Mouse (Mus musculus) adrenal gland, postnatal 14 days (tissue): ENCODE data around the gene Ntm. TPM values are rescaled to one million over a fixed set of nuclear protein-coding genes. Genes with fewer than 3 reads are reported as not detected.

Experiments
- DNase-seq: peaks from one replicate; pipeline ENCODE4 v3.0.0; 2021; ENCODE audit warnings: mixed read lengths
- total RNA-seq: library from RNA; stranded (reverse); gene quantifications from 2 replicates; pipeline ENCODE4 v1.2.3, GENCODE M21; 2021

Gene Ntm
- total RNA-seq, 1 experiment from 2014 or later = 1.3 TPM

- peak; percentile 38 for DNase-seq
Observed at GRCm38 (mm10) chr9:29750371-29751014, 212.4 kb downstream of the Ntm start.

- DNase-seq = no peak
Observed at GRCm38 (mm10) chr9:29748070-29748469, 214.9 kb downstream of the Ntm start.

- DNase-seq = peak; percentile 27
Observed at GRCm38 (mm10) chr9:29738835-29739526, 224.0 kb downstream of the Ntm start.

GRCm38 (mm10) chr9:29736031-29736430 lies 226.9 kb downstream of the Ntm start:
- DNase-seq = no peak

GRCm38 (mm10) chr9:29732895-29733294 lies 230.0 kb downstream of the Ntm start:
- DNase-seq = no peak

- no peak for DNase-seq
Observed at GRCm38 (mm10) chr9:29731672-29732071, 231.3 kb downstream of the Ntm start.

- DNase-seq = peak; percentile 10
Observed at GRCm38 (mm10) chr9:29727540-29728432, 235.2 kb downstream of the Ntm start.

- DNase-seq = no peak
Observed at GRCm38 (mm10) chr9:29721461-29721860, 241.5 kb downstream of the Ntm start.

GRCm38 (mm10) chr9:29716795-29717194 lies 246.1 kb downstream of the Ntm start:
- DNase-seq = no peak

GRCm38 (mm10) chr9:29698276-29698675 lies 264.7 kb downstream of the Ntm start:
- no peak for DNase-seq

GRCm38 (mm10) chr9:29694151-29694550 lies 268.8 kb downstream of the Ntm start:
- no peak for DNase-seq

- no peak for DNase-seq
Observed at GRCm38 (mm10) chr9:29691186-29691855, 271.6 kb downstream of the Ntm start.

GRCm38 (mm10) chr9:29682224-29682623 lies 280.7 kb downstream of the Ntm start:
- no peak for DNase-seq

GRCm38 (mm10) chr9:29680677-29681076 lies 282.3 kb downstream of the Ntm start:
- DNase-seq = no peak

- DNase-seq = peak; percentile 77
Observed at GRCm38 (mm10) chr9:29673911-29674310, 289.0 kb downstream of the Ntm start.

GRCm38 (mm10) chr9:29671861-29672260 lies 291.1 kb downstream of the Ntm start:
- peak; percentile 20 for DNase-seq

- DNase-seq = no peak
Observed at GRCm38 (mm10) chr9:29663286-29663685, 299.7 kb downstream of the Ntm start.

GRCm38 (mm10) chr9:29661468-29662145 lies 301.3 kb downstream of the Ntm start:
- DNase-seq = peak; percentile 75

GRCm38 (mm10) chr9:29660059-29660613 lies 302.8 kb downstream of the Ntm start:
- no peak for DNase-seq

GRCm38 (mm10) chr9:29657761-29658465 lies 305.0 kb downstream of the Ntm start:
- no peak for DNase-seq

- peak; percentile 72 for DNase-seq
Observed at GRCm38 (mm10) chr9:29654885-29655284, 308.1 kb downstream of the Ntm start.
